Mouse (Mus musculus) heart, postnatal 4 days (tissue): ENCODE measurements at regions not wholly inside any gene's neighbourhood (a gene's known extent, or its start where the extent isn't known, plus 50 kb on each side); places are given as distances from the start of the nearest gene placed in this dataset.
A peak's percentile ranks its signal among the peaks of the same experiment; 100 is the strongest.

ENCODE experiments used
- DNase-seq: peaks from one replicate; pipeline ENCODE4 v3.0.0; 2021

- DNase-seq: no peak
Observed at GRCm38 (mm10) chr13:30085446-30085845, 50.8 kb upstream of the Mboat1 start.

- DNase-seq: peak; percentile 94
Observed at GRCm38 (mm10) chr13:30085005-30085404, 51.3 kb upstream of the Mboat1 start.

- DNase-seq: no peak
Observed at GRCm38 (mm10) chr13:30084386-30084785, 51.9 kb upstream of the Mboat1 start.

GRCm38 (mm10) chr13:30083949-30084348 is 52.3 kb upstream of the Mboat1 start:
- no peak for DNase-seq

GRCm38 (mm10) chr13:30082761-30083160 is 53.5 kb upstream of the Mboat1 start:
- no peak for DNase-seq

- no peak for DNase-seq
Observed at GRCm38 (mm10) chr13:30080705-30081474, 55.4 kb upstream of the Mboat1 start.

DNA sequence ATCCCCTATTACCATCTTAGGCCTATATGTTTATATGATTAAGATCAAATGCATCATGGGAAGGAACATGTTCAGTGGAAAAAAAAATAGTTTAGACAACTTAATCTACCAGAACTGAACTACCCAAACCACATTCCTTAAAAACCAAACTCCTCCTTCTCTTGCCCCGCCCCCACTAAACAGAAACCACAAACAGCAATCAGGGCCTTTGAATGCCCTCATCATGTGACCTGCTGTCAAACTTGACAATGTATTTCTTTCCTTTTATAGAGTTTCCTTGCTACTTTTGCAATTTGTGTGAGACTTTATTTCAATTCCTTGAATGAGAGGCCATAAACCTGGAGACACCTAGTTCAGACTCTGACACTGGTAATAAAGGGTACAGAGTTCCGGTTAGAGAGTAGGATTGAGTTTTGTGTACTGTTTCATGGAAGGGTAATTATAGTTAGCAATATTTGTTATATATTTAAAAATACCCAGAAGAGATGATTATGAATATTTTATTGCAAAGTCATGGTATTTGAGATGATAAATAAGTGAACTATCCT is 61.7 kb upstream of the Mboat1 start:
- DNase-seq: no peak

DNA sequence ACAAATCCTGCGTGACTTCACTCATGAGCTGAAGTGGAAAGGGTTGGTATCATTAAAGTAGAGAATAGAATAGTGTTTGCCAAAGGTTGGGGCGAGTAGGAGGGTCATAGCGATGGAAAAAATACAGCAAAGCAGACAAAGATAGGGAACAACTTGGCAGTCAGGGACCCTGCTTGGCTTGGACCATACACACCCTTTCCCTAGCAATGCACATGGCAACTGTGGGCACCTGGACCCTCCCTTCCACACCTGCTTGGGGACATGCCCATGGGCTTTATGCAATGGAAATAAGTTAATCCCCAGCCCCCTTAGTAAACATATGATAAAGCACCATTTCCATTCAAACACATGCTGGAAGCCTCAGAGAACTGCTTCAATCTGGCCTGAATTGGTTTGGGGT is 62.2 kb upstream of the Mboat1 start:
- no peak for DNase-seq

DNA sequence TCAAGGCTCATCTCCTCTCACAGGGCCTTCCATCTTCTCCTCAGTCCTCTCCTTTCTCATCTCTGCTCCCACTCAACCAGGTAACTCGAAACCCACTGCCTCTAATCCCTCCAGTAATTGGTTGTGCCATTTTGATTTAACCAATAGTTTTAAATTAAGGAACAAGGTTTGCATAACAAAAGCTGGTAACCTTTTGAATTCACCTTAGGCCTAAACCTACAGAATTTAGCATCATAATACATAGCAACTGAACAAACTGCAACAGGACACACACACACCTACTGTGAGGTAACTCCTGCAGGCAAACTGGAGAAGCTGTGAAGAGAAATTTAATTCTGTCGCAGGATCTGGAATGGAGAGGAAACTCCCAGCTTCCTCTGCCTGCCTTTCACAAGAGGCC is 66.9 kb upstream of the Mboat1 start:
- DNase-seq: no peak

DNA sequence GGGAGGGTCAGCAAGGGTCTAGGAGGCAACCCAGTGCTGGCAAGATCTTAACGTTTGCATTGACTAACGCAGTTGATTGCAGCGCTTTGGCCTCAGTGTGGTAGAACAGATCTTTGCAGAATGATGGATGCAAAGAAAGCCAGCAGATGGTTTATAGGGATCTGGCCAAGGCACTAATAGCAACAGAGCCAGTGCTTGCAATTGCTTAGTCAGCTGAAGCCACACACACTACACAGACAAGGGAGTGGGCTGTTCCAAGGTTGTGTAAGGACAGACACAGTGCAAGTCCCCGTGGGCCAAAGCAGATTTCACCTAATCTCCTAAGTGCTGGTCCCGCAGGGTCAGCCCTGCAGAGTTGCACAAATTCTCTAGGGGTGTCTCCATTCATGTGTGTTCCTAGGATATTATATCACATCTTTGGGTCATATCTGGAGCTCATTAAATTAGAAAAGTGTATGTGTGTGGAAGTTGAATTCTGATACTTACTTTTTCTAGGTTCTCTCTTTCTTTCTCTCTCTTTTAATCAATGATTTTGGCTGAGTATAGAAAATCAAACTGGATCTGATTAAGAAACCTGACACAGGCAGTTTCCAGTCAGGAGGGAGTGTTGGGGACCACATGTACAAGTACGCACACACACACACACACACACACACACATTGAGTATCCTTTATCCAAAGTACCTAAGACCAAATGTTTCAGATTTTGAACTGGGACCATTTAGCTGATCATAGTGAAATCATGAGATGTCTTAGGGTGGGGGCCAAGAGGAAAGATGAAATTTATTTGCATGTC is 68.5 kb upstream of the Mboat1 start:
- DNase-seq: no peak

GRCm38 (mm10) chr13:30065520-30065919 is 70.8 kb upstream of the Mboat1 start:
- no peak for DNase-seq

DNA sequence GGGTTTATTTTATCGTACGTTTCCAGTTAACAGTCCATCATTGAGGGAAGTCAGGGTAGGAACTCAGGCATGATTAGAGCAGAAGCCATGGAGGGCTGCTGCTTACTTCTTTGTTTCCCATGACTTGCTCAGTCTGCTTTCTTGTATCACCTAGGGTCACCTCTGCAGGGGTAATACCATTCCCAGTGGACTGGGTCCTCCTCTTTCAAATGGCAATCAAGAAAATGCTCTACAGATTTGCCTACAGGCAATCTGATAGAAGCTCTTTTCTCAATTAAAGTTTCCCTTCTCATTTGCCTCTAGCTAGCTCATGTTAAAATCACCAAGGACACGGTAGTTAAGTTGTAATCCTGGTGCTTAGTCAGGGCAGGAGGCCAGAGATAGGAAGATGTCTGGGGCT is 72.5 kb upstream of the Mboat1 start:
- no peak for DNase-seq

DNA sequence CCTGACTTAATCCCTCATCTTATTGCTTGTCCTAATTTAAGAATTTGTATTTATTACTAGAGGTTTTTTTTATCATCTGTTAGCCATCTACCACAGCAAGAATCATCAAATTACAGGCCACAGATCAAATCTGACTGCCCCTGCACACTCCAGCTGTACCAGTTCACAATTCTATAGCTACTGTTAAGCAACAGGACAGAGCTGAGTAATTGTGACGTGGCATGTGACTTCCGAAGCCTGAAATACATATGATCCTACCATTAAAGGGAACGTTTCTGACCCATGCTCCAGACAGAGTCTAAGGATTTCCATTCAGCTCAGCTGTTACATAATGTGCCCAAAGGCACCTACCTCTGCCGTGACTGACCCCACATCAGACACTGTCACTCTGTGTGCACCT is 74.0 kb upstream of the Mboat1 start:
- no peak for DNase-seq

DNA sequence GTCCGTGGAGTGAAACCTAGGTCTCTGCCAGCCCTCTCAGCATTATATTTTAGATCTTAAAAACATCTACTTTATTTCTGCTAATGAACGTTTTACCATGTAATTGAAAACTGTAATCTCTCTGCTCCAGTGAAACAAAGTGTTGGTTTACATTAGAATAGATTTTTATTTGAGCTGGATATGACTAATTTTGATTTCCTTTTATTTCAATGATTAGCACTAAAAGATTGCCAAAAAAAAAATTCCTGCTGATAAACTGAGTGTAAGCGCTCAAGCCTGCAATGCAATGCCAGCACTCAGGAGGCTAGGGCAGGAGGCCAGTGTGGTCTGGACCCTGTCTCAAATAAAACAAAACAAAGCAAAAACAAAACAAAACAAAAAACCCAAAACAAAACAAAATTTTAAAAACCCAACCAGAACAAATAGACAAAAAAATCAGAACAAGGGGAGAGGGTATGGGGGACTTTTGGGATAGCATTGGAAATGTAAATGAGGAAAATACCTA is 69.3 kb upstream of the E2f3 start:
- DNase-seq: no peak

GRCm38 (mm10) chr13:30051891-30052550 is 66.2 kb upstream of the E2f3 start:
- no peak for DNase-seq

GRCm38 (mm10) chr13:30050745-30051508 is 65.1 kb upstream of the E2f3 start:
- no peak for DNase-seq

- DNase-seq: no peak
Observed at GRCm38 (mm10) chr13:30048260-30048859, 62.5 kb upstream of the E2f3 start.

- no peak for DNase-seq
Observed at GRCm38 (mm10) chr13:30046504-30047169, 60.8 kb upstream of the E2f3 start.

- no peak for DNase-seq
Observed at GRCm38 (mm10) chr13:30046061-30046460, 60.2 kb upstream of the E2f3 start.

DNA sequence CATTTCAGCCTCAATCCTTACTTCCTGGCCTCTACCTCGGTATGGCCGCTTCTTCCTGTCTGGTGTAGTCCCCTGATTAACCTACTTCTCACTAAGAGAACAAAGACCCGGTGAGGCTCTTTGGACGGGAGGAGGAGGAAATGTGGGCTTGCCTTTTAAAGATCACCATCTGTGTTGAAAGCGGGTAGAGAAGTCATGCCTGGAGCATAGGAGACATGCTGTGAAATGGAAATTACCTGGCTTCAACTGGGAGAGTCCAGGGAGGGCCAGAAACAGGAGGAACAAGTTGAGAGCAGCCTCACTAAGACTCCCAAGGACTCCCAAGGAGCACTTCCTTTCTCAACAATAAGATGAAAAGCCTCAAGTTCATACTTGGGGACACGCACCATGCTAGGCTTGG is 59.4 kb upstream of the E2f3 start:
- DNase-seq: no peak

- no peak for DNase-seq
Observed at GRCm38 (mm10) chr13:30044790-30045189, 58.9 kb upstream of the E2f3 start.
